Mouse (Mus musculus): ENCODE data around the gene Slit1. TPM values are rescaled to one million over a fixed set of nuclear protein-coding genes. Genes with fewer than 3 reads are reported as not detected.

Slit1 gene
- polyA plus RNA-seq, 1 experiment: 0.80 TPM

DNA sequence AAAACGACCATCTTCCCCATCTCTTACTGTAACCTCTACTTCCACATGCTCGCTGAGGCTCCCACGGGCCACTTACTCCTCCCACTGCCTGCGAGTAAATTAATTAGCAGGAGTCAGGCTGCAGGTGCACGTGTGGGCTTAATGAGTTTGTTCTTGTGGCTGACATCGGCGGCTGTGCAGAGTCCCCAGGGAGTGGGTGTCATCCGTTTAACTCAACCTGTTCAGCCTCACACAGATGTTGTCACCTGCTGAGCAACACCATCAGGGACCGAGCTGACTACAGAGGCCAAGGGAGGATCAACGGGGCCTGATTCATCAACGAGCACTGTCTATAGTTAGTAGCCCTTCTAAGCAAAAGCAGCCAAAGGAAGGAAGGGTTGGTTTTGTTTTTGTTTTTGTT, 100.5 kb downstream of the Slit1 start:
- Histone ChIP-seq H3K4me2 (ENCODE audit: low read depth) (no peak overlapping the region), H3K36me3 (ENCODE audit: control insufficient read depth, insufficient read depth) (no peaks in the 10 kb centered on the region), H3ac (ENCODE audit: control insufficient read depth, insufficient read length) (no peak overlapping the region), H3K79me2 (ENCODE audit: control insufficient read depth, insufficient read depth) (no peaks in the 10 kb centered on the region), H3K4me3 (no peak overlapping the region), H3K27me3 (ENCODE audit: control insufficient read depth, insufficient read depth, insufficient read length) (peaks cover 44% of the 10 kb centered on the region)
- TF ChIP-seq POLR2A (IDR thresholded peaks at IDR 0.05; ENCODE audit: insufficient read length, low read depth) (no peak), CEBPB (IDR thresholded peaks at IDR 0.05; ENCODE audit: insufficient read depth, poor library complexity, severe bottlenecking) (no peak), MAX (IDR thresholded peaks at IDR 0.05; ENCODE audit: low read depth) (no peak)

GRCm38 (mm10) chr19:41634999-41635398, 108.5 kb downstream of the Slit1 start:
- TF ChIP-seq TCF3 (IDR thresholded peaks at IDR 0.05; ENCODE audit: insufficient read length, low read depth): no peak
- TF ChIP-seq MYOD1 (IDR thresholded peaks at IDR 0.05; ENCODE audit: control insufficient read depth in 1 of 3, insufficient read length in 2 of 3, low read depth in 2 of 3): no peak
- no peak for TF ChIP-seq SRF (IDR thresholded peaks at IDR 0.05; ENCODE audit: control insufficient read depth, insufficient read length, low read depth)
- no peak for TF ChIP-seq CEBPB (IDR thresholded peaks at IDR 0.05; ENCODE audit: insufficient read depth, poor library complexity, severe bottlenecking)
- no peak for TF ChIP-seq POLR2AphosphoS2 (IDR thresholded peaks at IDR 0.05; ENCODE audit: insufficient read length, low read depth)
- no peak for TF ChIP-seq MYOG (IDR thresholded peaks at IDR 0.05; ENCODE audit: control insufficient read depth in 1 of 3, insufficient read depth in 1 of 3, insufficient read length in 2 of 3, low read depth in 2 of 3)
- TF ChIP-seq E2F4 (IDR thresholded peaks at IDR 0.05; ENCODE audit: insufficient read depth): no peak
- TF ChIP-seq POLR2A (IDR thresholded peaks at IDR 0.05; ENCODE audit: insufficient read length, low read depth): no peak
- no peak for TF ChIP-seq USF1 (IDR thresholded peaks at IDR 0.05; ENCODE audit: low read depth)
- TF ChIP-seq TCF12 (IDR thresholded peaks at IDR 0.05; ENCODE audit: insufficient read depth, poor library complexity, severe bottlenecking): no peak
- TF ChIP-seq REST (IDR thresholded peaks at IDR 0.05; ENCODE audit: insufficient read depth, insufficient read length): no peak

DNA sequence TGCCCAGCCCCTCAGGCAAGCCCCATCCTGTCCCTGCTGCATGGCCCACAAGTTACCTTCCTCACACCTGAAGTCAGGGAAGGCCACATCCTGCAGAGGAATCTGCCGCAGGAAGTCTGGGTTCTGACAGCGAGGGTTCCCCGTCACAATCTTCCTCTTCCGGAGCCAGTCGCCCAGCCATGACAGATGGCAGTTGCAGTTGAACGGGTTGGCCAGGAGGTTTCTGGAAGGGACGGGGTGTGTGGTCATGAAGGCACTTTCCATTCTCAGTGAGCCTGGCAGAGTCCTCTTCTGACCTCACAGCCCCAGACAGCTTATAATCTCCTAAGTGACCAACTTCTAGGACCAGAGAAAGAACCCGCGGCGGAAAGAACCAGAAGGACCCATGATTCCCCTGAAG, 109.4 kb downstream of the Slit1 start:
- H3K79me2 ChIP-seq (ENCODE audit: control insufficient read depth, insufficient read depth): no peaks in the 10 kb centered on the region
- no peak overlapping the region for H3ac ChIP-seq (ENCODE audit: control insufficient read depth, insufficient read length)
- H3K36me3 ChIP-seq (ENCODE audit: control insufficient read depth, insufficient read depth): no peaks in the 10 kb centered on the region
- no peak for TF ChIP-seq REST (IDR thresholded peaks at IDR 0.05; ENCODE audit: insufficient read depth, insufficient read length)
- TF ChIP-seq USF1 (IDR thresholded peaks at IDR 0.05; ENCODE audit: low read depth): no peak
- TF ChIP-seq MYOG (IDR thresholded peaks at IDR 0.05; ENCODE audit: control insufficient read depth in 1 of 3, insufficient read depth in 1 of 3, insufficient read length in 2 of 3, low read depth in 2 of 3): no peak
- no peak for TF ChIP-seq E2F4 (IDR thresholded peaks at IDR 0.05; ENCODE audit: insufficient read depth)
- no peak for TF ChIP-seq TCF3 (IDR thresholded peaks at IDR 0.05; ENCODE audit: insufficient read length, low read depth)
- no peak for TF ChIP-seq SRF (IDR thresholded peaks at IDR 0.05; ENCODE audit: control insufficient read depth, insufficient read length, low read depth)
- no peak for TF ChIP-seq POLR2AphosphoS2 (IDR thresholded peaks at IDR 0.05; ENCODE audit: insufficient read length, low read depth)
- TF ChIP-seq CEBPB (IDR thresholded peaks at IDR 0.05; ENCODE audit: insufficient read depth, poor library complexity, severe bottlenecking): no peak
- TF ChIP-seq MAX (IDR thresholded peaks at IDR 0.05; ENCODE audit: low read depth): no peak
- TF ChIP-seq MYOD1 (IDR thresholded peaks at IDR 0.05; ENCODE audit: control insufficient read depth in 1 of 3, insufficient read length in 2 of 3, low read depth in 2 of 3): no peak
- TF ChIP-seq POLR2A (IDR thresholded peaks at IDR 0.05; ENCODE audit: insufficient read length, low read depth): no peak
- no peak for TF ChIP-seq TCF12 (IDR thresholded peaks at IDR 0.05; ENCODE audit: insufficient read depth, poor library complexity, severe bottlenecking)
- peaks cover 42% of the 10 kb centered on the region for H3K27me3 ChIP-seq (ENCODE audit: control insufficient read depth, insufficient read depth, insufficient read length)
- H3K4me3 ChIP-seq: no peak overlapping the region
- H3K4me2 ChIP-seq (ENCODE audit: low read depth): no peak overlapping the region

More at GRCm38 (mm10) chr19:41634999-41635398, 108.5 kb downstream of the Slit1 start:
- Histone ChIP-seq H3K27me3 (ENCODE audit: control insufficient read depth, insufficient read depth, insufficient read length) (peaks cover 46% of the 10 kb centered on the region), H3K36me3 (ENCODE audit: control insufficient read depth, insufficient read depth) (no peaks in the 10 kb centered on the region), H3K4me2 (ENCODE audit: low read depth) (no peak overlapping the region), H3K79me2 (ENCODE audit: control insufficient read depth, insufficient read depth) (no peaks in the 10 kb centered on the region), H3K4me3 (no peak overlapping the region), H3ac (ENCODE audit: control insufficient read depth, insufficient read length) (no peak overlapping the region)

GRCm38 (mm10) chr19:41629532-41629931, 113.9 kb downstream of the Slit1 start:
- Histone ChIP-seq H3K4me3 (no peak overlapping the region), H3K79me2 (ENCODE audit: control insufficient read depth, insufficient read depth) (no peaks in the 10 kb centered on the region), H3K27me3 (ENCODE audit: control insufficient read depth, insufficient read depth, insufficient read length) (peaks cover 18% of the 10 kb centered on the region), H3ac (ENCODE audit: control insufficient read depth, insufficient read length) (no peak overlapping the region), H3K4me2 (ENCODE audit: low read depth) (no peak overlapping the region), H3K36me3 (ENCODE audit: control insufficient read depth, insufficient read depth) (no peaks in the 10 kb centered on the region)
- TF ChIP-seq CEBPB (IDR thresholded peaks at IDR 0.05; ENCODE audit: insufficient read depth, poor library complexity, severe bottlenecking): no peak

DNA sequence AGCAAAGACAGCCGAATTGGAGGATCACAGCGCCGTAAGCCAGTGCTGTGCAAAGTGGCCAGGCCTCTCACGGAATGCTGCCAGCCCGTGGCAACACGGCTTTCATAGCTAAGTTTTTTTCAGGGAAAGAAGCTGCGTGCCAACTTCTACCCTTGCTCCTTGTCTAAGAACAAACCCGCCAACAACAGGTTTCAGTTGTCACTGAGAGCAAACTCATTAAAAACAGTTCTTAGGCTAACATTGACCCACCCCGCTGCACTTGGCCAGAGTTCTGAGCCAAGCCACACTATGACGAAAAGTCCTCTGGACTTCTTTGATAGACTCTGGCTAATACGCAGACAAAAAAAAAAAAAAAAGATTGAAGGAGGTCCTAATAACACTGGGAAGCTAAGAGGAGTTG, 114.5 kb downstream of the Slit1 start:
- H3K4me2 ChIP-seq (ENCODE audit: low read depth): no peak overlapping the region
- H3K27me3 ChIP-seq (ENCODE audit: control insufficient read depth, insufficient read depth, insufficient read length): peaks cover 12% of the 10 kb centered on the region
- no peak for TF ChIP-seq REST (IDR thresholded peaks at IDR 0.05; ENCODE audit: insufficient read depth, insufficient read length)
- no peak for TF ChIP-seq POLR2AphosphoS2 (IDR thresholded peaks at IDR 0.05; ENCODE audit: insufficient read length, low read depth)
- TF ChIP-seq E2F4 (IDR thresholded peaks at IDR 0.05; ENCODE audit: insufficient read depth): no peak

More for the DNA sequence above, 114.5 kb downstream of the Slit1 start:
- no peak overlapping the region for H3ac ChIP-seq (ENCODE audit: control insufficient read depth, insufficient read length)
- no peaks in the 10 kb centered on the region for H3K79me2 ChIP-seq (ENCODE audit: control insufficient read depth, insufficient read depth)
- no peaks in the 10 kb centered on the region for H3K36me3 ChIP-seq (ENCODE audit: control insufficient read depth, insufficient read depth)
- no peak overlapping the region for H3K4me3 ChIP-seq
